ENCODE assay signal across 8 mouse cellular contexts in genomic region chr13:22022241-22022640, GRCm38 (mm10). TPM values are rescaled to one million over a fixed set of nuclear protein-coding genes. Genes with fewer than 3 reads are reported as not detected.
DNase-seq lines count a peak whose midpoint lies in the region; ATAC-seq and TF ChIP-seq lines count a peak whose summit lies in the region.

No protein-coding gene starts in this region.

- DNase-seq in R1 (ENCODE audit: low read depth, low spot score): peak; percentile 95
- peak; percentile 71 to 78 for DNase-seq in cerebellum, adult 2 months
- peak; percentile 86 for DNase-seq in hindbrain, embryonic 10.5 days (ENCODE audit: low spot score)
- peak; percentile 68 to 79 for DNase-seq in layer of hippocampus, postnatal 10 days (ENCODE audit: low spot score in 2 of 2)
- DNase-seq in lung, postnatal 25 days (ENCODE audit: low spot score): peak; percentile 83
- DNase-seq in retina, postnatal 1 day: peak; percentile 94
- DNase-seq in urinary bladder, postnatal 4 days (ENCODE audit: low spot score in 2 of 2): peak; percentile 61 to 80

- no peak overlapping the region for H3K4me3 ChIP-seq in cerebellum, adult 2 months (replicated peaks; ENCODE audit: insufficient read depth, low read depth, low read length)
- H3K4me3 ChIP-seq in forebrain, embryonic 16.5 days (replicated peaks; ENCODE audit: low read length): peak overlapping the region; percentile 44
- H3K4me3 ChIP-seq in hindbrain, embryonic 10.5 days: peak overlapping the region; percentile 60

- peak overlapping the region; percentile 50 for H3K4me2 ChIP-seq in forebrain, embryonic 16.5 days (ENCODE audit: low read length)

- no peak for TF ChIP-seq POLR2A in cerebellum, adult 2 months (IDR thresholded peaks at IDR 0.05; ENCODE audit: borderline replicate concordance, insufficient read depth, low read length)

- ATAC-seq in forebrain, embryonic 16.5 days: peak; percentile 71

- H3K27ac ChIP-seq in cerebellum, adult 2 months (ENCODE audit: insufficient read depth, low read length): no peak overlapping the region
- no peak overlapping the region for H3K27ac ChIP-seq in forebrain, embryonic 16.5 days (ENCODE audit: low read length)
- H3K27ac ChIP-seq in hindbrain, embryonic 10.5 days: no peak overlapping the region

- H3K27me3 ChIP-seq in cerebellum, adult 2 months (ENCODE audit: control insufficient read depth, insufficient read depth, low read length): peaks cover 3% of the 10 kb centered on the region; the same call in 1 of the 2 replicates
- H3K27me3 ChIP-seq in forebrain, embryonic 16.5 days (replicated peaks; ENCODE audit: control insufficient read depth, insufficient read depth, low read length): peaks cover 22% of the 10 kb centered on the region
- peaks cover 35% of the 10 kb centered on the region for H3K27me3 ChIP-seq in hindbrain, embryonic 10.5 days (ENCODE audit: insufficient read depth, poor library complexity, severe bottlenecking)

- WGBS in cerebellum, adult 2 months: 4% methylated on average over 9 of the region's 9 CpGs
- under 1% methylated on average over 9 of the region's 9 CpGs for WGBS in forebrain, embryonic 16.5 days
- under 1% methylated on average over 9 of the region's 9 CpGs for WGBS in hindbrain, embryonic 10.5 days

- TF ChIP-seq CTCF in cerebellum, adult 2 months (IDR thresholded peaks at IDR 0.05; ENCODE audit: borderline replicate concordance, insufficient read depth, low read depth, low read length): no peak

- H3K4me1 ChIP-seq in cerebellum, adult 2 months (ENCODE audit: control insufficient read depth, insufficient read depth, low read length): no peaks in the 10 kb centered on the region
- peaks cover 24% of the 10 kb centered on the region for H3K4me1 ChIP-seq in forebrain, embryonic 16.5 days (replicated peaks; ENCODE audit: control insufficient read depth, insufficient read depth, low read length)
- H3K4me1 ChIP-seq in hindbrain, embryonic 10.5 days (replicated peaks): peaks cover 18% of the 10 kb centered on the region

- H3K9ac ChIP-seq in forebrain, embryonic 16.5 days (replicated peaks; ENCODE audit: low read depth, low read length): no peak overlapping the region

- H3K9me3 ChIP-seq in forebrain, embryonic 16.5 days (ENCODE audit: control insufficient read depth, low read length): no peaks in the 10 kb centered on the region
- no peaks in the 10 kb centered on the region for H3K9me3 ChIP-seq in hindbrain, embryonic 10.5 days

- no peaks in the 10 kb centered on the region for H3K36me3 ChIP-seq in forebrain, embryonic 16.5 days (ENCODE audit: control insufficient read depth, insufficient read depth)
- no peaks in the 10 kb centered on the region for H3K36me3 ChIP-seq in hindbrain, embryonic 10.5 days

RNA-seq across cellular contexts. Expression of gene Prss16, which starts 12.7 kb away (rescaled TPM):
- polyA plus RNA-seq in cerebellum, adult 2 months (2012; rRNA removed): 0.36 and 1.1 TPM in 2 replicates
- 0.19 TPM in 1 of 2 replicates, not detected in the other for polyA plus RNA-seq in forebrain, embryonic 16.5 days (2015; fragmentation: Nextera tagmentation; extraction: Ambion mirVana)
- 0.18 TPM in 1 of 2 replicates, not detected in the other for polyA plus RNA-seq in hindbrain, embryonic 10.5 days (2016; fragmentation: Nextera tagmentation; extraction: Ambion mirVana)
- not detected for total RNA-seq in layer of hippocampus, postnatal 10 days (2021)

RNA-seq across cellular contexts. Expression of gene Hist1h2ah, which starts 13.1 kb away (rescaled TPM):
- polyA plus RNA-seq in cerebellum, adult 2 months (2012; rRNA removed): not detected in 2 replicates
- polyA plus RNA-seq in forebrain, embryonic 16.5 days (2015; fragmentation: Nextera tagmentation; extraction: Ambion mirVana): not detected in 2 replicates
- polyA plus RNA-seq in hindbrain, embryonic 10.5 days (2016; fragmentation: Nextera tagmentation; extraction: Ambion mirVana): 5.5 and 11.0 TPM in 2 replicates
- 10 to 100 TPM; 64.1 to 78.6 TPM for total RNA-seq in layer of hippocampus, postnatal 10 days (2021)

RNA-seq across cellular contexts. Expression of gene Hist1h2bk, which starts 13.4 kb away (rescaled TPM):
- polyA plus RNA-seq in cerebellum, adult 2 months (2012; rRNA removed): 0.34 TPM in 1 of 2 replicates, not detected in the other
- polyA plus RNA-seq in forebrain, embryonic 16.5 days (2015; fragmentation: Nextera tagmentation; extraction: Ambion mirVana): 3.3 TPM in 1 of 2 replicates, not detected in the other
- 6.6 and 6.9 TPM in 2 replicates for polyA plus RNA-seq in hindbrain, embryonic 10.5 days (2016; fragmentation: Nextera tagmentation; extraction: Ambion mirVana)
- 10 to 100 TPM; 73.9 to 80.0 TPM for total RNA-seq in layer of hippocampus, postnatal 10 days (2021)

RNA-seq across cellular contexts. Expression of gene Hist1h4i, which starts 18.9 kb away (rescaled TPM):
- 8.8 and 9.8 TPM in 2 replicates for polyA plus RNA-seq in cerebellum, adult 2 months (2012; rRNA removed)
- polyA plus RNA-seq in forebrain, embryonic 16.5 days (2015; fragmentation: Nextera tagmentation; extraction: Ambion mirVana): 14.0 and 14.5 TPM in 2 replicates
- 33.6 and 41.8 TPM in 2 replicates for polyA plus RNA-seq in hindbrain, embryonic 10.5 days (2016; fragmentation: Nextera tagmentation; extraction: Ambion mirVana)
- total RNA-seq in layer of hippocampus, postnatal 10 days (2021): 10 to 100 TPM; 51.2 to 53.7 TPM

RNA-seq across cellular contexts. Expression of gene Hist1h2ag, which starts 20.5 kb away (rescaled TPM):
- polyA plus RNA-seq in cerebellum, adult 2 months (2012; rRNA removed): 0.60 and 1.1 TPM in 2 replicates
- polyA plus RNA-seq in forebrain, embryonic 16.5 days (2015; fragmentation: Nextera tagmentation; extraction: Ambion mirVana): 8.5 and 13.4 TPM in 2 replicates
- 63.1 and 65.4 TPM in 2 replicates for polyA plus RNA-seq in hindbrain, embryonic 10.5 days (2016; fragmentation: Nextera tagmentation; extraction: Ambion mirVana)
- total RNA-seq in layer of hippocampus, postnatal 10 days (2021): 10 to 100 TPM; 33.8 to 36.8 TPM
